Mouse (Mus musculus) pancreas, adult 10 weeks (tissue): ENCODE data around the gene Mogs. TPM values are rescaled to one million over a fixed set of nuclear protein-coding genes. Genes with fewer than 3 reads are reported as not detected.

ENCODE experiments used
- polyA plus RNA-seq: library from polyadenylated mRNA; stranded (reverse); fragments of 350-450 nt; fragmentation: Illumina TruSeq; extraction: RNeasy Lipid Tissue Mini Kit (QIAGEN cat#74804); gene quantifications from one replicate; pipeline ENCODE4 v1.2.3, GENCODE M21; 2015; ENCODE audit warnings: low read depth, low replicate concordance; ENCODE audit not compliant: insufficient read depth

Mogs gene
- 16.5 TPM for polyA plus RNA-seq

DNA sequence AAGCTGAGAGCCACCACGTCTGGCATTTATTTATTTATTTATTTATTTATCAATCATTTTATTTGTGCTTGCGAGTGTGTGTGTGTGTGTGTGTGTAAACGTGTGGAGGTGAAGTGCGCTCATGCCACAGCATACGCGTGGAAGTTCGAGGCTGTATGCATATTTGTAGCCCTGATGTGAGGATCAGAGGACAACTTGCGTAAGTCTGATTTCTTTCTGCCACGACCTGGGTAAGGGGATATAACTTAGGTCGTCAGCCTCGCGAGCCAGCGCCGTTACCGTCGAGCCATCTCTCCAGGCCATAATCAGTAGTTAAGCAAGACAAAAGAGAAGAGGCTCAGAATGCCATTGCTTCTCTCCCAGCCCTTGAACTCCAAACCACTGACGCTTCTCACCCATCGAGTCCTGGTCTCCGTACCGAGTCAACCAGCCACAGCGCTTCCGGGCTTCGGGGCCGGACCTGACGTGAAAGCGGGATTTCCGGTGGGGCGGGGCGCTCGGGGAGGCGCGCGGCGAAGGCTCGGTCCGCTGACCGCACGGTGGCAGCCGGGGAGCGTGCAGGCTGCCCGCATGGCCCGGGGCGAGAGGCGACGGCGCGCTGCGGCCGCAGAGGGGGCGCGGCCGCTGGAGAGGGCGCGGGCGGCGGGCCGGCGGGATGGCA, at the start of gene Mogs:
Gene Mogs, plus strand, starts transcription at position 486 of the 661 bp plus-strand sequence.

DNA sequence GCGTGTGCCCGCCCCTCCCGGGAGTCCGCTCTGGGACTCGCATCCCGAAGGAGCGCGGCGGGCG, 45.2 kb upstream of the Mogs start, which contains the start of gene Tlx2:
Gene Tlx2, minus strand, starts transcription at position 47 of the 64 bp plus-strand sequence.

DNA sequence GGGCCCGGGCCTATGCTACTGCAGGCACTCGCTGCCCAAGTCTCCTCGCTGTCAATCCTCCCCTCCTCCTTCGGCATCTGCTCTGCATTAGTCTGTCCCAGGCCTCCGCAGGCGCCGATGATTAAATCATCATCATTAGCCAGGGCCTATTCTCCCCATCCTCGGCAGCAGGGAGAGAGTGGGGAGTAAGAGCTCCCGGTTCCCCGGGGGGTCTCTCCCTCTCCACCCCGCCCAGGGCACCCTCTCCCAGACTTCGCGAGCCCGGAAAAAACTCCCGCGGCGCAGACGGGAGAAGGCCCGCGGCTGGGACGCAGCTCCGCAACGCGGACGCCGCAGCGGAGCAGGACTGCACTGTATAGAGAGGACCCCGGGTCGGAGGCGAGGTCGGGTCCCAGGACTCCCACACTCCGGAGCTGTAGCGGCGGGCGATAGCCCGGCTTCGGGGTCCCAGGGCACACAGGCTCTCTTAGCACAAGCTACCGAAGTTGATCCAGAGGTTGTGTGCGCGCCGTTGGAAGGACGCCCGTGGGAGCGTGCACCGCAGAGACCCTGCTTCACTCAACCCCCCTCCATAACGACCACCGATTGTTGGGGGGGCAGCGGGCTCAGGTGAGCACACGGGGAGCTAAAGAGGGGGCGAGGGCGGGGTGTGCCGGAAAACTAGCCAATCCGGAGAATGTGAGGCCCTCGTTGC, 37.5 kb upstream of the Mogs start, which contains the start of gene Pcgf1:
Gene Pcgf1, plus strand, starts transcription at position 240 of the 694 bp plus-strand sequence.

DNA sequence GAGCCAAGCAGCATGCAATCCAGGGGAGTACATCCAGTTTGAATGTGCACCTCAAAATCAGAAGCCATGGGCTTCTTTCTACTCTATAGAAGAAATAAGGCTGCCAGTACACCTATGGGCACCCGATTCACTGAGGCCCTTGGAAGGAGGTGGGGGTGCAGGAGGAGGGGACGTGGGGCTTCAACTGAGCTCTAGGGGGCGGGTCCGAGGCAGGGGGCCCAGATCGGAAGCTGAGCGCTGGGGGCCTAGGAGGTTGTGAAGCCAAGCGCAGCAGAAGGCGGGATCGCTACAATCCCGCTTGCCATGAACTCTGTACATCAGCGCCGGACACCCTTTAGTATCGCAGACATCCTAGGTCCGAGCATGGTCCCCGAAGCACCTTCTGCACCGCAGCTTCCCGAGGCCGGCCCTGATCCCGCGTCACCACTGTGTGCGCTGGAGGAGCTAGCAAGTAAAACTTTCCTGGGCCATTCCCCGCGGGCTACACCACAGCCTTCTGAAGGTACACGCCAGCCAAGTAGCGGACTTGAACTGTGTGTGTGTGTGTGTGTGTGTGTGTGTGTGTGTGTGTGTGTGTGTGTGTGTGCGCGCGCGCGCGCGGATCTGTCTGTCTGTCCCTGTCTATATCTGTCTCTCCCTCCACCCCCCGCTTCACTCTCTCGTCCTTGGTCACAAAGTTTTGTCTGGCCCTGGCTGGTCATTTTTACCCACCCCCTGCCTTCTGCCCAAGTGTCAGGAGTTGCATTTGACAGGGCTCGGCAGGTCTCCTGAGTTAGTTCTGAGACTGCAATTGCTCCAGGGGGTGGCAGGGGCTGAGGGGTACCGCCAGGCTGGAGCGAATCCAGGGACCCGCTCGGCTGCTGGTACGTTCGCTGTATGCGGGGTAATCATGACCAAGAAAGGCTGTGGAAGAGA, 28.9 kb upstream of the Mogs start, which contains the start of gene Lbx2:
Gene Lbx2, plus strand, starts transcription at position 247 of the 915 bp plus-strand sequence.

DNA sequence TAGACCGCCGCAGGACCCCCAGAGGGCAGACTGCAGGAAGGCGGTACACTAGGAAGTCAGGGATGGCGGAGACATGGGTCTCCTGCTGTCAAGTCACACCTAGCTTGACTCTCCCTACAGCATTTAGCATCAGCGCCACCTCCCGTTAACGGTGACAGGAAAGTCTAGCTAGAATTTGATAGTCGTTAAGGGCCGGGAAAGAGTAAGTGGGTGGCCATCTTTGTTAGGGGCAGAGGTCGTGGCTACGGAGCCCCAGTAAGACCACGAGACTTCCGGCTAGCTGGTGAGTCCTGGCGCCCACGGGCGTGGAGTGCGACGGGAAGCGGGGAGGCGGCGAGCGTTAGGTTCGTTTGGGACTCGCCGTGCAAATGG, 14.0 kb upstream of the Mogs start, which contains the start of the genes Ccdc142 and Gm42688:
Gene Ccdc142, plus strand, starts transcription at position 286 of the 372 bp plus-strand sequence.
Gene Gm42688, plus strand, starts transcription at position 302 of the 372 bp plus-strand sequence.

DNA sequence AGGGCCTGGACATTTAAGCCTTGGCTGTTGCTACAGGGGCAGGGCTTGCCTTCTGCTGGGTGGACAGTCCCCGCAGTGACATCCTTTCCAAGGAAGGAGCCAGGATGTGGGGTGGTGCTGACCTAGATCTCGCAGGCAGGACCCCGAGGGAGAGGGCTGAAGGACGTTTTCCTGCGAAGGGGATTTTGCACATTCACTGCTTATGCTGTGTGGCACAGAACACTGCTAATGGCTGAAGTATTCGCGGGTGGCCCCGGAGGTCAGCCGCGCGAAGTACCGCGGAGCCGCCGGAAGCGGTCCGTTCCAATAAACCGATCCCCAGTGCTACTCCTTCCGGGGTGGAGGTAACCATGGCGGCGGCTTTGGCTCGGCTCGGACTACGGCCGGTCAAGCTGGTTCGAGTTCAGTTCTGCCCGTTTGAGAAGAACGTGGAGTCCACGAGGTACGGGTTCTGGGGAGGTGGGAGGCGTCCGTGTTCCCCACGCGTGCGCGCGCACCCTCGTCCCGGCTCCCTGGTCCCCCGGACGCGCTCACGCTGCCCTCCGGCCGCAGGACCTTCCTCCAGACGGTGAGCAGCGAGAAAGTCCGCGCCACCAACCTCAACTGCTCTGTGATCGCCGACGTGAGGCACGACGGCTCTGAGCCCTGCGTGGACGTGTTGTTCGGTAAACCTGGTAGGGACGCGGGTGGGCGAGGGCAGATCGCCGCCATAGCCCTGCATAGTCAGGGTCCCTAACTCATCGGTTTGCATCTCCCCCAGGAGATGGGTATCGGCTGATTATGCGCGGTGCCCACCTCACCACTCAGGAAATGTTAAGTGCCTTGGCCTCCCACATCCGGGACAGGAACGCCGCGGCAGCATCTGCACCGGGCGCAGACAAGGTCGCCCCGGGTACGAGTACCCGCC, 6.3 kb upstream of the Mogs start, which contains the start of gene Mrpl53:
Gene Mrpl53, plus strand, starts transcription at position 279 of the 907 bp plus-strand sequence.

DNA sequence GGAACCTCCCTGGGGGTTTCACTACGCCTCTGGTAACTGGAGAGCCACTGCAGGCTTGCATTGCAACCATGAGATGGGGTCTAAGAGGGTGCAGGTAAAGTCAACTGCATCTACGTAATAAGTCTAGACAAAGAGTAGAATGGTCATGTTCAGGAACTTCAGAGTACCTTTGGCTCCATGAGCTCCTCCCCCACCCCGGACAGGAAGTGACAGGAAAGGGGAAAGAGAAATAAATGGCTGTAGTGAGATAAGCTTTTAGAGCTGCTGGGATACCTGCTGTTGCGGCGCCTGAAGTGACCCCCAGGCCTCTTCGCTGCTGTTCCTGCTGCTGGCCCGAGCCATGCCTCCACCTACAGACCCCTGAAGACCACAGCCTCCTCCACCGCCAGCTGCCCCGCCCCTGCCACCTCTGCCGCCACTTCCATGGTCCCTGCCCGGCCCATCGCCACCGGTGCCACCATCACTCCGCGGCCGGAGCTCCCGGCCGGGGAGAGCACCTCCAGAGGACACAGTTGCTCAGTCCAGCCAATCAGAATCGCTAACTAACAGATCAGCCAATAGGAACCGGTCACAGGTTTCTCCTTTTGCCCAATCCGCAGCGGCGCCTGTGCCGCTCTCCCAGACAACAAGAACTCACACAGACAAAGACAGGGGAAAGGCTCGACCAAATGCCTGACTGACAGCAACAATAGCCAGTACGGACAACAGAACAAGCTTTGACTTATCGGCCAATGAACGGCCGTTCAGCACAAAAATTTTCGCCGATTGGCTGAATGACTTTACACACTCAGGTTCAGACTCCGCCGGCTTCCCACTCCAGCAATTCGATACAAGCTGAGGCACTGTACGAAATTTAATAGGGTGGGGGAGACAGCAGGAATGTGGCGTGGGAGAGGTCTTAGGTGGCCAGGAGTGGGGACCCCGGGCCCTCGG, 5.9 kb downstream of the Mogs start, which contains the start of gene Wbp1:
Gene Wbp1, minus strand, starts transcription at position 630 of the 933 bp plus-strand sequence.

DNA sequence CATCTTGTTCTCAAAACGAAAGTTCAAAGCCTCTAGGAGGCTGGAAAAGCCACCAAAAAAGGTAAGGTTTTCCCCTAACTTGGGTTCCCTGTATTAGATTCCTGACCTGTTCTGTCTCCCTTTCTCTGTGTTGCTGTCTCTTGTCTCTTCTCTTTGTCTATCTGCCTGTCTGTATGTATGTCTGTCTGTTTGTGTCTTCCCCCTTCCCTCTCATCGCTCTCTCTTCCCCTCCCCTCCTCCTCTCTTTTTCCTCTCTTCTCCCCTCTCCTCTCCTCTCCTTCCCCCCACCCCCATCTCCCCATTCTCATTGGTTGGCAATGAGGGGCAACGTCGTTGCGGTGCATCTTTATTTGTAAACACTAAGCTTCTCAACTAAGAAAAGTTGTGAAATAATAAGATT, 10.0 kb downstream of the Mogs start, which contains the start of gene Ino80b:
Gene Ino80b, minus strand, starts transcription at position 101 of the 400 bp plus-strand sequence.

DNA sequence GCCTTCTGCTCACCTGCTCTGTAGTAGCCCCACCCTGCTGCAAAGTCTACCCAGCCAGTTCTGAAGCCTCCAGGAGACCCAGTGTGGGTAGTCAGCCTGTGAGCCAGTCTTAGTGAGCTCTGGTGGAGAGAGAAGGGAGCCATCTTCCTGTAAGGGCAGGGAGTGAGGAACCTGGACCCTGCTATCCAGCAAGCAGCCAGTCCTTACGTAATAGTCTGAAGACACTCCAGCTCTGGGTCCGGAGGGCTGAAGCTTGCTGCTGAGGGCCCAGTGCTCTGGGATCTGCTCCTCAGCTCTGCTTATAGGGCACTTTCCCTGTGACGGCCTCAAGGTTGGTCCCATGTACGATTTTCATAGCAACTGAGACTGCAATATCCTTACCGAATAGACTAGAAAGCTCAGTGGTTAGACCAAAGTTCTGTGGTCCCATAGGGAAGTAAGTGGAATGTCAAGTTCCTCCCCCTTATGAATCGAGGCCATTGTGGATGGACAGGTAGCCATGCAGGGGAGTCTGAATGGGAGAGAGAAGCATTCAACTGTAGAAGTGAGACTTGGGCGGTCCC, 19.7 kb downstream of the Mogs start, which contains the start of gene Rtkn:
Gene Rtkn, plus strand, starts transcription at position 513 of the 563 bp plus-strand sequence.

DNA sequence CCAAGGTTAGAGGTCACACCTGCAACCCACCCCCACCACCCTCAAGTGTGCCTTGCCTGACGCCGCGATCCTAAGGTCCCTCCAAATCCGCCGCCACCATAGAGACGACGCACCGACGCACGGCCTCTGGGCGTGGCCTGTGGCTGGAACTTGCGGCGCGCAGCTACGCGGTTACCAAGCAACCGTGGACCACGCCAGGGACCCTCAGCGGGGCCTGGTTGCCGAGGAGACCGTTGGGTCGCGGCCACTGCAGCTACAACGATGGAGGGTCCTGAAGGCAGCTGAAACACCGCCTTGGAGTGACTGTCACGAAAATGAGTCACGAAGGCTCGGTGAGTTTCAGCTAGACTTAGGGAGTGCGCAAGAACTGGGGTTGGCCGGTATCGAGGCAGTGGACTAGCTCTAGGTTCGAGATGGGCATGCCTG, 41.0 kb downstream of the Mogs start, which contains the start of the genes Wdr54 and 1700003E16Rik:
Gene Wdr54, minus strand, starts transcription at position 139 of the 426 bp plus-strand sequence.
Gene 1700003E16Rik, plus strand, starts transcription at position 146 of the 426 bp plus-strand sequence.

DNA sequence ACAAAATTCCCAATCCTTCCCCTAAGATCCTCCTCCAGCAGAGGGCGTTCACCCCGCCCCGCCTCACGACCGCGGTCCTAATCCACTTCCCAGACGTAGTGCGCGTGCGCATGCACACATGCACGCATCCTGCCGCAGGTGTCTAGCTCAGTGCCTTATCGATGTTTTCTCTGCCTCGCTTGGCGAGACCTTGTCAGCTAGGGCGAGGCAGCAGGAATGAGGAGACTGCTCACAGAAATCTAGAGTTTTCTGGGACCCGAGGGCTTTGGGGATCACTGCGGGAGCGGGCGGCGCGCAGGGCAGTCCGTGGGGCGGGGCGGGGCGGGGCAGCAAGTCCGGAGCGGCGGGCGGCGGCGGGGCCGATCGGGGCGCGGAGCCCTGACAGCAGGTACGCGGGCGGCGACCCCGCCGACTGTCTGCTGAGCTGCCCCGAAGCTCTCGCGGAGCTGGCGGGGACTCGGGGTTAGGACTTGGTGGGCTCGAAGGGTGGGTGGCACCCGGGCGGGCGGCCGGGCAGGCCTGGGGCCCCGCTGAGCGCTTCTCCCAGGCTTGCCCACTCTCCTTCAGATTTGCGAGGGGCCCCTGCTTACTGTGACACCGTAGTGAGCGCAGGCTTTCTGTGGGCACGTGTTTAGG, 50.4 kb downstream of the Mogs start, which contains the start of gene Dctn1:
Gene Dctn1, plus strand, starts transcription at position 314 of the 636 bp plus-strand sequence.

Other genes starting within 250 kb of the Mogs start
- 0.26 TPM for gene Sema4f, start 175.7 kb upstream of the Mogs start, polyA plus RNA-seq
- gene M1ap, start 168.6 kb upstream of the Mogs start, polyA plus RNA-seq: not detected
- gene Dok1, start 82.0 kb upstream of the Mogs start, polyA plus RNA-seq: 1.8 TPM
- gene Loxl3, start 81.3 kb upstream of the Mogs start, polyA plus RNA-seq: 1.8 TPM
- gene Aup1, start 61.0 kb upstream of the Mogs start, polyA plus RNA-seq: 146 TPM
- gene Htra2, start 60.2 kb upstream of the Mogs start, polyA plus RNA-seq: 40.7 TPM
- gene Dqx1, start 57.7 kb upstream of the Mogs start, polyA plus RNA-seq: 1.5 TPM
- not detected for gene Tlx2, start 45.2 kb upstream of the Mogs start, polyA plus RNA-seq
- 7.6 TPM for gene Pcgf1, start 37.6 kb upstream of the Mogs start, polyA plus RNA-seq
- gene Lbx2, start 29.1 kb upstream of the Mogs start, polyA plus RNA-seq: not detected
- not detected for gene Ccdc142, start 13.9 kb upstream of the Mogs start, polyA plus RNA-seq
- 1.1 TPM for gene Gm42688, start 13.9 kb upstream of the Mogs start, polyA plus RNA-seq
- gene Mrpl53, start 6.5 kb upstream of the Mogs start, polyA plus RNA-seq: 31.8 TPM
- 42.1 TPM for gene Wbp1, start 6.1 kb downstream of the Mogs start, polyA plus RNA-seq
- gene Ino80b, start 9.9 kb downstream of the Mogs start, polyA plus RNA-seq: 6.9 TPM
- 12.4 TPM for gene Rtkn, start 20.0 kb downstream of the Mogs start, polyA plus RNA-seq
- gene Wdr54, start 40.9 kb downstream of the Mogs start, polyA plus RNA-seq: 1.5 TPM
- gene 1700003E16Rik, start 40.9 kb downstream of the Mogs start, polyA plus RNA-seq: not detected
- gene Dctn1, start 50.4 kb downstream of the Mogs start, polyA plus RNA-seq: 29.3 TPM
- not detected for gene Slc4a5, start 104.3 kb downstream of the Mogs start, polyA plus RNA-seq
- gene Mthfd2, start 210.4 kb downstream of the Mogs start, polyA plus RNA-seq: 19.5 TPM
- 11.3 TPM for gene Mob1a, start 210.5 kb downstream of the Mogs start, polyA plus RNA-seq
- 5.8 TPM for gene Bola3, start 233.7 kb downstream of the Mogs start, polyA plus RNA-seq